Mouse (Mus musculus) cerebellum, adult 2 months (tissue): ENCODE measurements around the gene Nxpe4. TPM values are rescaled to one million over a fixed set of nuclear protein-coding genes. Genes with fewer than 3 reads are reported as not detected.

Experiments
- DNase-seq, 2 experiments: peaks; one replicate each; pipeline ENCODE4 v3.0.0; 2021
- H3K27ac ChIP-seq: fragments of 200-500 bp; 2 replicates; pipeline ENCODE4 v1.5.1; 2012; ENCODE audit warnings: low read length, control low read depth, inconsistent platforms; ENCODE audit not compliant: insufficient read depth
- H3K27me3 ChIP-seq: fragments of 200-500 bp; 2 replicates; pipeline ENCODE4 v1.6.1; 2012; ENCODE audit warnings: inconsistent platforms, mild to moderate bottlenecking, low read length, moderate library complexity; ENCODE audit not compliant: control insufficient read depth, insufficient read depth
- H3K4me1 ChIP-seq: fragments of 200-500 bp; 2 replicates; pipeline ENCODE4 v1.6.1; 2011; ENCODE audit warnings: low read length; ENCODE audit not compliant: control insufficient read depth, insufficient read depth
- H3K4me3 ChIP-seq: fragments of 200-500 bp; replicated peaks from 2 replicates; pipeline ENCODE3; 2011; ENCODE audit warnings: mild to moderate bottlenecking, low read depth, low read length, control low read depth; ENCODE audit not compliant: insufficient read depth
- CTCF ChIP-seq: fragments of 200-500 bp; IDR thresholded peaks from 2 replicates; pipeline ENCODE4 v1.5.1; 2011; ENCODE audit warnings: low read depth, mild to moderate bottlenecking, control low read depth, low read length, moderate library complexity, borderline replicate concordance; ENCODE audit not compliant: insufficient read depth
- POLR2A ChIP-seq: fragments of 200-500 bp; IDR thresholded peaks from 2 replicates; pipeline ENCODE4 v1.6.1; 2011; ENCODE audit warnings: low read length, control low read depth, borderline replicate concordance; ENCODE audit not compliant: insufficient read depth
- WGBS: fragments of 180-500 bp; shearing (Covaris S2); methylation state at CpG from one replicate; pipeline ENCODE4 v1.1.7; 2018; 5-methylcytosine and 5-hydroxymethylcytosine counted together
- polyA plus RNA-seq: library from polyadenylated mRNA; depleted of rRNA; stranded (reverse); fragments of >200 nt; gene quantifications from 2 replicates; pipeline ENCODE4 v1.2.3, GENCODE M21; 2012

Nxpe4 gene
- polyA plus RNA-seq, 1 experiment, result 7.6 TPM

DNA sequence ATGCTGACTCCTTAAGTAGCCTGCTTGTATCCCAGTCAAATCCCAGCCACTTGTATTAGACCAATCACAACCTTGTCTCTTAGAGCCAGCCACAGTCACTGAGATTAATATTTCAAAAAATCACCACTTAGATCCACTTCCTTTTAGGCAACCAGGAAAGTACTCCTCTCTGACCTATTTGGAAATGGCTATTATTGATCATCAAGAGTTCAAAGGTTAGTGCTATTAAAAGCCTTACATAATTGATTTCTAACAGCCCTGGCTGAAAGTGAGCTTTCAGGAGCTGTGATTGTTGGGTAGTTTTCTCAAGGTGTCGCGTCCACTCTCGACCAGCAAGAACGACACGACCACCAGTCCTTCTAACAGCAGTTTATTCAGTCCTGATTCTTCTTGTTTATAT is 149.4 kb downstream of the Nxpe4 start:
- WGBS, result 91% methylated on average over 5 of the region's 5 CpGs

DNA sequence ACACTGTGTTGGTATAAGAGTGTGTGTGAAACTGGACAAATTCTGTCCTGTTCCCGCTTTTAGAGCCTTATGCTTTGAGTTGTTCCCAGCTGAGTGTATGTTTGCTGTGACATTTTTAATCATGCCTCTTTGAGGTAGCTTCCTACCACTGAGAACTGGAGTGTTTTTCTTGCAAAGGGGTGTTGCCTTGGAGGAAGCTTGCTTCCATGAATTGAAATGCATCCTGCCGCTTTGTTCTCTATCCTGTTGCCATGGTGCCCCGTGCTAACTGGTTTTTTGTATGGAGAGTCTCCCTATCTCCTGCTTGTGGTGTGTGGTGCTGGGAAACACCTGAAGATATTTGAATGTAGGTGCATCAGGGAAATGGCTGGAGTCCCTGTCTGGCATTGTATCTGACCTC is 152.4 kb downstream of the Nxpe4 start:
- TF ChIP-seq POLR2A (no peak), CTCF (no peak)
- 31% methylated on average over 3 of the region's 3 CpGs for WGBS
- Histone ChIP-seq H3K4me1 (no peaks in the 10 kb centered on the region), H3K27ac (no peak overlapping the region), H3K27me3 (no peaks in the 10 kb centered on the region), H3K4me3 (no peak overlapping the region)
- DNase-seq, result no peak

More for the DNA sequence above, 149.4 kb downstream of the Nxpe4 start:
- Histone ChIP-seq H3K27ac (no peak overlapping the region), H3K27me3 (no peaks in the 10 kb centered on the region), H3K4me3 (no peak overlapping the region), H3K4me1 (no peaks in the 10 kb centered on the region)
- TF ChIP-seq CTCF (no peak), POLR2A (no peak)
- no peak for DNase-seq

DNA sequence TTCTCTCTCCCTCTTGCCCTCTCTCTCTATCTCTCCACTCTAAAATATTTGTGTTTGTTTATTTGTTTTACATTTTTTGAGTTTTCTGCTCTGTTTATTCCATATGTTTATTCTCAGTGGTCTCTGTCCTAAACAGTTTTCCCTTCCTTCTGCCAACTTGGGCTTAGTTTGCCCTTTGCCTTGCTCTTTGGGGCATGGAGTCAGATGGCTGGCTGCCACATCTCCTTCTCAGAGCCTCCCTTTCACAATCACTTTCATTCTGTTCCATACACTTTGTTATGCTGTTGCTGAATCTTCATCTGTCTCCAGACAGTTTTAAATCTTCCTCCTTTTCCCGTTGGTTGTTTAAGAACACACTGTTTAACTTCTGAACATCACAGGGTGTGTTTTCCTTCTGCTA is 154.0 kb downstream of the Nxpe4 start:
- H3K27ac ChIP-seq, result no peak overlapping the region
- no peaks in the 10 kb centered on the region for H3K4me1 ChIP-seq
- WGBS, result 76% methylated on average over 1 of the region's 1 CpGs
- DNase-seq, result no peak
- no peak overlapping the region for H3K4me3 ChIP-seq
- no peak for TF ChIP-seq POLR2A
- TF ChIP-seq CTCF, result no peak
- no peaks in the 10 kb centered on the region for H3K27me3 ChIP-seq

DNA sequence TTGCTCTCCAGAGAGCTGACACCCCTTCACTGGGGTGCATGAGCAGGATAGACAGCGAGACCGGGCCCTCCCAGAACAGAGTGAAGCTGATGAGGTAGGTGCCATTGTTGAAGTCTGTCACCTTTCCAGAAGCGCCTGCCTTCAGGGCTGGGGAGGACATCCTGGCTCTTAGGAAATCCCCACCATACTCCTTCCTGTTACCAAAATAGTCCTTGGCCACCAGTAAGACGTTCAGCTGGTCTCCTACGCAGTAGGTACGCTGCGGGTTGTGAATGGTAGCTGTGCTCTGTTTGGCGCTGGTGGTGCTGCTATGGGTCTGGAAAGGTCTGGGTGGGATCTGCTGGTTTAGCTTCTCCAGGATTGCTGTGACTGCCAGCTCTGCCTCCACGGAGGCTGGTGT is 164.5 kb downstream of the Nxpe4 start:
- H3K4me3 ChIP-seq, result no peak overlapping the region
- no peak overlapping the region for H3K27ac ChIP-seq
- no peaks in the 10 kb centered on the region for H3K4me1 ChIP-seq
- DNase-seq, result no peak
- TF ChIP-seq POLR2A (no peak), CTCF (no peak)
- H3K27me3 ChIP-seq, result no peaks in the 10 kb centered on the region
- WGBS, result 91% methylated on average over 9 of the region's 9 CpGs

DNA sequence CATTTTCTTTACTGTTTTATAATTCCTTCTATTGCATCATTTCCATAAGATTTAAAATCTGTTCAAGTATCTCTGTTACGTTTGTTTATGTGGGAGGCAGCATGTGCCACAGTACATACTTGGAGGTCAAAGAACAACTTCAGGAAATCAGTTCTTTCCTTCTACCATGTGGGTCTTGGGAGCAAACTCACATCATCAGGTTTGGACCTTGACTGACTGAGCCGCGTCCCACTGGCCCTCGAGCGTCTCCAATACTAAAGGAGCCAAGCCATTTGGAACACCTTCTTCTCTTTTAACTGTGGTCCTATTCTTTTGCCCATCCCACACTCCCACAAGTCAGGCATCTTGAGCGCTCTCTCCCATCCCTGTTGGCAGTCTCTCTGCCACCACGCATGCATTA is 167.8 kb downstream of the Nxpe4 start:
- no peak for DNase-seq
- no peak overlapping the region for H3K4me3 ChIP-seq
- H3K4me1 ChIP-seq, result no peaks in the 10 kb centered on the region
- WGBS, result 92% methylated on average over 7 of the region's 7 CpGs
- no peak for TF ChIP-seq CTCF
- no peak for TF ChIP-seq POLR2A
- no peaks in the 10 kb centered on the region for H3K27me3 ChIP-seq
- H3K27ac ChIP-seq, result no peak overlapping the region

DNA sequence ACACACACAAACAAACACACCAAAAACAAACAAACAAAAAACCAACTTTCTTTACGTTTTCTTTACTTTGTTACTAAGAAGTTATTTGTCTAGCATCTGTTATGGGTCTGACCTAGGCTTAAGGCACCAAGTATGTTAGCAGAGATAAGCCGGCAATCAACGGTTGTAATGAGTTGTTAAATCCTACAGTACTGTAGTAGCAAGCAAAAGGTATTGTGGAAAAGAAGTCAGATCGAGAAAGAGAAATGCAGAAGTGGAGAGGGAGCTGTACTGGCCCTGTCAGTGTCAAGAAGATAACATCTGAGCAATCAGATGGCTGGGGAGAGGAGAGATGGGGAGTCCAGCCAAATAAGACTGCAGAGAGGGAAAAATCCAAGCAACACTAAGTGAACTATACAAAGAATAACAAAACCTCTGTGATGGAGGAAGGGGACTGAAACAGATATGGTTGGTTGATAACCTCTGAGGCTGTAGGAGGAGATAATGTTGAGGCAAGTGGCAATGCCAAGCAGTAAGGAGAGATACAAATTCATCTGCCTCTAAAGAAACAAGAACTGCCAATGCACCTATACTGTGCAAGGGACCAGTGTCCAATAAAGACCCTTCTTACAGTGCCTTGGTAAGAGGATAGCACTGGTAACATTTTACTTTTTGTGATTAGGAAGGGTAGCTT is 177.1 kb downstream of the Nxpe4 start:
- no peak overlapping the region for H3K27ac ChIP-seq
- no peaks in the 10 kb centered on the region for H3K27me3 ChIP-seq
- H3K4me1 ChIP-seq, result no peaks in the 10 kb centered on the region
- 75% methylated on average over 4 of the region's 4 CpGs for WGBS
- H3K4me3 ChIP-seq, result no peak overlapping the region
- DNase-seq, result no peak
- TF ChIP-seq POLR2A (no peak), CTCF (no peak)

DNA sequence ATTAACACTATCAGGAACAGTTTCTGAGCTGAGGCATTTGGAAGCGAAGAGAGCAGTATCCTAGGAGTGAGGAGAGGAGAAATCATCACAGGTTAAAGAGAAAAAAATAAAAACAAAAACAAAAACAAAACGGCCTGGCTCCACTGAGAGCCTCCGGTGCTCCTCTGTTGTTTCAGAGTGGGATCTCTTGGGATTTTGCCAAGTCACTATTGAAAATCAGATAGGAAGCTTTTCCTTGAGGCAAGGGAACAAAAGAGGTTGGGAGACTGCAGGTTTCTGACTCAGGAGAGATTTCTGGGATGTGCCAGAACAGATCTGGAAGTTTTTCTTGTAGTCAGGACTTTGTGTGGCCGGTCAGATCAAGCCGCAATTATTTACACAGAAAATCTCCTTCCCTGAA is 177.7 kb downstream of the Nxpe4 start:
- WGBS, result 48% methylated on average over 5 of the region's 5 CpGs
- DNase-seq, result no peak
- H3K4me1 ChIP-seq, result no peaks in the 10 kb centered on the region
- no peak for TF ChIP-seq POLR2A
- TF ChIP-seq CTCF, result no peak
- no peak overlapping the region for H3K4me3 ChIP-seq
- no peak overlapping the region for H3K27ac ChIP-seq
- H3K27me3 ChIP-seq, result no peaks in the 10 kb centered on the region

DNA sequence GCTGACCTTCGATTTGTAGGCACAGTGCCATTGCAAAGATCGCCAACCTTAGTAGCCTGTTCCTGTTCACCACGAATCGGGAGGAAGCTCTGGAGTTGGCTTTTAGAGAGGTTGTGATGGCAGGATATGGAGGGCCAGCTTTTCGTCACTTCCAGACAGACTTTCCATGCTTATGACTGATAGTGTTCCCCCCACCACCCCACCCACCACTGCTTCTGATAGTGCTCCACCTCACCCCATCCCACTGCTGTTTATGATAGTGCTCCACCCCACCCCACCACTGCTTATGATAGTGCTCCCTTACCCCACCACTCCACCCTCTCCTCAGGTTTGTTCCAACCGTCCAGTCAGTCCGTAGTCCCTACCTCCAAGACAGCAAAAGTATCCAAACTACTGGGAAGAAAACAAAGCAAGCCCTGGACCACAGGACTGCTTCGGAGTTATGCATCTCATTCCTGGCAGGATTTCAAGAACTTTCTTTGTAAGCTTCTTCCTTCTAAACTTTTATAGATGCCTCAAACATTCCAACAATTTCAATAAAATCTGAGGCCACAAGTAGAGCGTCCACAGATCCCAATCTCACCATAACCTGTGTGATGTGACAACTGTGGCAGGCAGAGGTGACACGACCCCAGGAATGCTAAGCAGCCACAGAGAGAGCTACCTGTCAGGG is 179.0 kb downstream of the Nxpe4 start:
- Histone ChIP-seq H3K27me3 (no peaks in the 10 kb centered on the region), H3K27ac (no peak overlapping the region), H3K4me3 (no peak overlapping the region), H3K4me1 (no peaks in the 10 kb centered on the region)
- WGBS, result 77% methylated on average over 10 of the region's 10 CpGs
- DNase-seq, result no peak
- TF ChIP-seq POLR2A (no peak), CTCF (no peak)
